Mouse (Mus musculus) c-Kit-positive CD71-positive TER-119-positive erythroid progenitor cells, embryonic 14.5 days (primary cell): ENCODE results near the gene Hoxd11.

Experiments
- DNase-seq: peaks from one replicate; pipeline ENCODE4 v3.0.0-alpha.2; 2013; ENCODE audit warnings: low spot score

Hoxd11 gene

DNA sequence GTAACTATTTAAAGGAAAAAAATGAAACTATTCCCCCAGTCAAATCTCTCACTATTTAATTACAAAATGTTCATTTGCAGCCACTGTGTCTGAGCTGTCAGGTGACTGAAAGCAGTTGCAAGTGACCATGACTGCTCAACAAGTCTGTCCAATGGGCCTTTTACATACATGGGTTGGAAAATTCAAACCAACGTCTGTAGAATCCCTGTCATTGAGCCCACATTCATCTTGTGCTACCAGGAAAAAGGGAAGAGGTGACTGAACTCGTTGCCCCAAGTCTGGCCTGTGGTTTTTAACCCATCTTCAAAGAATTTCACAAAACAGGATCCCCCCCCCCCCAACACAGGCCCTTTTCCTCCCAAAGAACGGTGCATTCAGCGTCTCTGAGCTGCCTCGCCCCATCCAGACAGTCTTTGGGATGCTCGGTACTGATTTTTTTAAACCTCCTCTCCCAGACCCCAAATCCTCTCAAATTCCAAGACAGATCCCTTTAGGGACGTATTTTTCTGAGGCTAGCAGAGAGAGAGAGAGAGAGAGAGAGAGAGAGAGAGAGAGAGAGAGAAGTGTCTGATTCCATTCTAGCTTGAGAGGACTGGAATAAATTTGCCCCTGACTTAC, 16.6 kb downstream of the Hoxd11 start:
- DNase-seq, result no peak

- DNase-seq, result no peak
Observed at GRCm38 (mm10) chr2:74696442-74697335, 17.3 kb downstream of the Hoxd11 start.

DNA sequence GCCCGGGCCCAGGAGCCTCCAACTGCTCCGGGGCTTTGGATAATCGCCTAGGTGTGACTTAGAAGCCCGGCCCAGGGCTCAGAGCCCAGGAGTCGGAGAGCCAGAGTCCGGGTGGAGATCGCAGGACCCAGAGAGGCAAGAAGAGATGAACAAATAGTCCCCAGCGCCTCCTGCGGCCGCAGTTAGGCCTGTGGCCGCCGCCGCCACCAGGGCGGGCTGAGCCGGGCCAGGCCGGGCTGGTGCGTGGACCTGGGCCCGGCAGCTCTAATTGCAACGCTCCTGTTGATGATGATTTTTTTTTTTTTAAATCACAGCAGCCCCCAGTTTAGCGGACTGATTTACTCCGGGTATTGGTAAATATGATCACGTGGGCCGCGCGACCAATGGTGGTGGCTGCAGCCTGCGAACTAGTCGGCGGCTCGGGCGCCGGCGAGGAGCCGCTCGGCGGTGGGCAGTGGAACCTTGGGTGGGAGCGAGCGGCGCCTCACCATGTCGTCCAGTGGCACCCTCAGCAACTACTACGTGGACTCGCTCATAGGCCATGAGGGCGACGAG, 18.3 kb downstream of the Hoxd11 start, which contains the start of gene Hoxd9:
Gene Hoxd9, plus strand, starts transcription at position 161 of the 555 bp plus-strand sequence.
- DNase-seq, result no peak

GRCm38 (mm10) chr2:74698201-74699052, 19.1 kb downstream of the Hoxd11 start:
- DNase-seq, result no peak

DNA sequence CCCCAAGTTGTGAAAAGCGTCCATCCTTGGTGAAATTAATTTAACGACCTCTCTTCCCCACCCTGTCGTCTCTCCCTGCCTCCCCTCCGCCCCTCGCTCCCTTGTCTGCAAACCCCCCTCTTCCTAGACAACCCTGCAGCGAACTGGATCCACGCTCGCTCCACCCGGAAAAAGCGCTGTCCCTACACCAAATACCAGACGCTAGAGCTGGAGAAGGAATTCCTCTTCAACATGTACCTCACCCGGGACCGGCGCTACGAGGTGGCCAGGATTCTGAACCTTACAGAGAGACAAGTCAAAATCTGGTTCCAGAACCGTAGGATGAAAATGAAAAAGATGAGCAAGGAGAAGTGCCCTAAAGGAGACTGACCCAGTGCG, 19.7 kb downstream of the Hoxd11 start:
- DNase-seq, result no peak

DNA sequence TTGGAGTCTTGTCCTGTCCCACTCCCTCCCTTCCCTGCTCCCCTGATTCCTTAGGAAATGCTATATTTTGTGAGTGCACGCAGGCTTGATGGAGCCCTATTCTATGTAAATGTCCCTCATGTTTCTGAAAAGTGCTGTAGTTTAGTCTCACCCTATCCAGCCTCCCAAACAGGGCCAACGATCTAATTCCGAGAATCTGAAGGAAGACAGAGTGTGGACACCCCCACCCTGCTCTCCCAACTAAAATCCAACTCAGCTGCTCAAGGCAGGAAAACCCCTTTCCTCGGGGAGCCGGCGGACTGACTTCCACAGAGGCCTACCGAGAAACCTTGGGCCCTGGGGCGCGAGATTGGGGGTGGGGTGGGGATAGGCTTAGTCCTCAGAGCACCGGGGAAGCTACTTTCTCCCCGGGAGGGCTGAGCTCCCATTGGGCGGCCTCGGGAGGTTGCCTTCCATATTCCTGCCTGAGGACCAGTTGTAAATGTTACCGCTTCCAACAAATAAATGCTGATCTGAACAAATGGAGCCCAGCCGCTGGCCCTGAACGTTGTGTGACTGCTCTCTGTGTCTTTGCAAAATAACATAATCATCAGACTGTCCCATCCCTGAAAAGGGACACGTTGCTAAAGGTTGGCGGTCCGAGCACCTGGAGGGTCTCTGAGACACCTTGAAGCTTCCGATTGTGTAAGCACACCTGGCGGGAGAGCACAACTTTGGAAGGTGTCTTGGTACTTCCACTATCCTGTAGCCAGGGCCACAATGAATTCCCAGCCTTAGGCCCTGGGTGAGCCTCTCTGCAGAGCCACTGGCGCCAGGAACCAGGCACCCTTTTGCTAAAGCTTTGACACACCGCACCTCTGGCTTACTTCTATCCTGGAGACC, 20.5 kb downstream of the Hoxd11 start:
- DNase-seq, result no peak

- no peak for DNase-seq
Observed at GRCm38 (mm10) chr2:74700546-74701112, 21.3 kb downstream of the Hoxd11 start.

DNA sequence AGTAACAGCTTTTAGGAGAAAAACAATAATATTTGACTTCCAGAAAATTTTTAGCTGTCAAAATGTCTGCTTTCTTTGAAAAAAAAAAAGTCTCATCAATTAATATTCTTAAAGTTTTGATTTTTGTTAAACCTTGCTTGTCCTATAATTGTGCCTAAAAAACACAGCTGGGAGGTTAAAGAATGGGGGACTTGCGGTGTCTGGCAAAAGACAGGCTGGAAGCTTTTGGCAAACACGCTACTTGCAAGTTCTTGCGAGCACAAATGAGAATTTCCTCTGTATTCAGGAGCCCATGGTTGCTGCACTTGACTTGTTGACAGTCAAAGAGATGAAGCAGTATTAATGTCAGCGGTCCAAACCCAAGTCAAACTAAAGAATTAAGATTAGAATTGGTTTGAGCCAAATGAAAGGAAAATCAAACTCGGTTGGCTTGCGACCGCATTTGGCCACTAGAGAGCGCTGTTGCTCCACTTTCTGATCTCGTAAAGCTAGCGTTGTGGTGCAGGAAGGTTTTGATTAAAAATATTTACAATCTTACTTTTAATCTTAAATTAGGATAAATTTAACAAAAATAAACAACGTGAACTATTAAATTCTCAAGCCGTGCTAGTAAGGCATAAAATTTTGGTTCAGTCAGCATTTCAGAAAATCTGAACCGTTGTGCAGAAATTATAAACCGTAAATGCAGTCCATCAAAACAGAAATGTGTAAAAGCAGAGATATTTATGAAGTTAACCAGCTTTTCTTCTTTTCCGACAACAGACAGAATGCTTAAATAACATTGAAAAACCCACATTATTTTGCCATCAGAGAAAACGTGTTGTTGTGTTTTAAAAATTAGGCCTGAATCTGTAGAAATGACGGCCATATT, 22.8 kb downstream of the Hoxd11 start:
- DNase-seq, result peak; percentile 40

DNA sequence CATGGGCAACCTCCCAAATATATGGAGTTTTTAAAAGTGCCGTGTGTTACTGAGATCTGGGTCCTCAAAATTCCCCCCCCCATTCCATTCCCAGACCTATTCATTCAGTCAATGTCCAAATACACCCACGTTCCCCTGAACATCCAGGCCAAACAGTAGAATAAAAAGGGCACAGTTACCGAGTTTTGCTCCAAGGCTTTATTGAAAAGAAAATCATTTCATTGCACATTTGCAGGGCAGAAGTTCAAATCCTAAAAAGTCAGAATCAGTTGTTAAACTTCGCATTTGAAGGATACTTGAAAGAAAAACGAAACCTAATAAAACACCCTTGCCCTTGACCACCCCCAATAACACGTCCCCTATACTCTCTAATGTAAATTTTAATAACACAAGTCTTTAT, 23.5 kb downstream of the Hoxd11 start:
- DNase-seq, result no peak

- no peak for DNase-seq
Observed at GRCm38 (mm10) chr2:74703317-74703716, 24.0 kb downstream of the Hoxd11 start.

- no peak for DNase-seq
Observed at GRCm38 (mm10) chr2:74703720-74704392, 24.5 kb downstream of the Hoxd11 start.

GRCm38 (mm10) chr2:74704393-74704998, 25.1 kb downstream of the Hoxd11 start, which contains the start of gene Hoxd8:
Hoxd8 (plus strand) TSS chr2:74704615.
- DNase-seq, result no peak

DNA sequence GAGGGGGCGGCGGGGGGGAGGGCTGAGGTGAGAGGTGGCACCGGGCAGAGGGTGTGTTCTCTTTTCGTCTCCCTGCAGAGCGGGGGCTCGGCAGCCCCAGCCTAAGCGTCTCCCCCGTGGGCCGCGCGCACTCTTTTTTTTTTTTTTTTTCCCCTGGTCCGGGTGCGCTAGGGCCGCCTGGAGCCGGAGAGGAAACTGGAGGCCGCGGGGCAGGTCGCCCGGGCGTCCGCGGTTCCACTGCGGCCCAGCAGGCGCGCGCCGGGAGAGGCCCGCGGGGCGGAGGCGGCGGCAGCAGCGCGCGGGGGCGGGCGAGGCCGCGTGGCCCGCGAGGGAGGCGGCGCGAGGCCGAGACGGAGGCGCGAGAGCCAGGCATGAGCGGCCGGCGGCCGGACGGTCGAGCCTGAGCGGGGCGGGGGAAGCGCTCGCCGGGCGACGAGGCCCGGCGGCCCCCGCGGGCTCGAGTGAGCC, 25.7 kb downstream of the Hoxd11 start:
- no peak for DNase-seq

DNA sequence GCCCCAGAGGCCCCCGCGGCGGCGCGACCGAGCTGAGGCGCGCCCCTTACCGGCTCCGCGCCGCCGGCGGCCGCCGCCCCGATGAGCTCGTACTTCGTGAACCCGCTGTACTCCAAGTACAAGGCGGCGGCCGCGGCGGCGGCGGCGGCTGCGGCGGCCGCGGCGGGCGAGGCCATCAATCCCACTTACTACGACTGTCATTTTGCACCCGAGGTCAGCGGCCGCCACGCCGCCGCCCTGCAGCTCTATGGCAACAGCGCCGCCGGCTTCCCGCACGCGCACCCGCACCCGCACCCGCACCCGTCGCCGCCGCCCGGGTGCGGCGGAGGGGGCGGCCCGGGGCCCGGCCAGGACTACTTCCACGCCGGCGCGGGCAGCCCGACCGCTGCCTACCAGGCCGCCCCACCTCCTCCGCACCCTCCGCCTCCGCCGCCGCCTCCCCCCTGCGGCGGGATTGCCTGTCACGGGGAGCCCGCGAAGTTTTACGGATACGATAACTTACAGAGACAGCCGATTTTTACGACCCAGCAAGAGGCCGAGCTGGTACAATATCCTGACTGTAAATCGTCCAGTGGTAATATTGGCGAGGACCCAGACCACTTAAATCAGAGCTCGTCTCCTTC, 26.2 kb downstream of the Hoxd11 start:
- DNase-seq, result no peak

GRCm38 (mm10) chr2:74706393-74706960, 27.1 kb downstream of the Hoxd11 start:
- DNase-seq, result no peak

DNA sequence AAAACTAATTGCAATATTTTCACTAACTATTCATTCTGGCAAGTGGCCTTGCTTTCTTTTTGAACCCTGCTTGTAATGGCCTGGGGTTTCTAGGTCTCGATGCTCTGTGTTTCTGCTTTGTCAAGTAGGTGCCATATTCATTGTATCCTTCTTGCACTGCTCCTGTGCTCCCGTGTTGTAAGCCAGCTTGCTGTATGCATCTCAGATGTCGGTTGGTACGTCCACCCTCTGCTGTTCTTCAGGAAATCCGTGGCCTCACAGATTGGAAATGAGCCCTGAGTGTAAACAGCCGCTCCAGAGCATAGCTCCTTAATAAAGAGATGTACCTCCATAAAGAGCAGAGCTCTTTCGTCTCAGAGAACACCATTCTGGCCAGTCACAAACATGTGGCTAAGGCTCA, 28.2 kb downstream of the Hoxd11 start:
- no peak for DNase-seq

GRCm38 (mm10) chr2:74708676-74709075, 29.3 kb downstream of the Hoxd11 start:
- no peak for DNase-seq
